Mouse (Mus musculus): ENCODE measurements around the gene Rnf217. TPM values are rescaled to one million over a fixed set of nuclear protein-coding genes. Genes with fewer than 3 reads are reported as not detected.
A peak's percentile ranks its signal among the peaks of the same experiment; 100 is the strongest.

Gene Rnf217
- total RNA-seq, 2 experiments from 2014 or later: 6.9 to 7.0 TPM

DNA sequence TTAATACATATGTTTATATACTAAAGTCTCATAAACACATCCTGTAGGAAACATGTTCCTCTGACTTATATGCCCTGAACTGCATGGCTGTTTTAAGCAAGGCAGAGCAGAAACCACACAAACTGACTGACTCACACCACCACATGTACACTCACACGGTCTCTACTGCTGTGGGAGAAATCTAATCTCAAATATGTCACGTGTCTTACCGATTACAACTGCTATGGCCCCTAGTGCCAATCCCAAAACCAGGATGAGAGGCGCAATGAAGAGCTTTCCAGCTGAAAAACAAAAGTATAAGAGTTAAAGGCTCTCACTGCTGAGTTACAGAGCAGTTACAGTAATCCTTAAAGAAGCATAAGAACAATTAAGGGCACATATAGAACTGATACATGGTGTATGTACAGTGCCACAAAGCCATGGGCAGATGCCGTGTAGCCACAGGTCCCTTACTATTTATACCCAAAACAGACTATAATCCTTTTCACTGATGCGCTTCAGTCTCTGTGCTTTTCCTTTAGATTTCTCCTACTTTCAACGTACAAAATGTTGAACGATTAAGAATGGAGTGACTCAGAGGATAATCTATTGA is 105.3 kb downstream of the Rnf217 start:
- no peak for DNase-seq (ENCODE audit: low spot score in 2 of 2)

DNA sequence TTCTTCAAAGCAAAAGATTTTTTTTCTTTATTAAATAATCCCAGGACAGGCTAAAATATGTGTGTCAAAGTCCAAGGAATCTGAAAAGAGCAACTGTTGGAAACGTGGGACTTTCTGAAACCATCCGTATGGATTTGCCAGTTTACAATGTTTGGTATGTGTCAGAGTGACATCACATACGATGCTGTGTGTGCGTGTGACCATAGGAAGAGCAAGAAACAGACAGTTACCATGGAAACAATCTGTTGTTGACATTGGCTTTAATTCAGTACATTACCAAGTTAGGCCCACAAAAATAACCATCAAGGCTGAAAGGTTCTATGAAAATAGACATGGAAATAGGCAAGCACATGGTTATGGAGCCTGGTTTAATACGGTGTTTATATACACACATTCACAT is 107.3 kb downstream of the Rnf217 start:
- DNase-seq (ENCODE audit: low spot score in 2 of 2): no peak

DNA sequence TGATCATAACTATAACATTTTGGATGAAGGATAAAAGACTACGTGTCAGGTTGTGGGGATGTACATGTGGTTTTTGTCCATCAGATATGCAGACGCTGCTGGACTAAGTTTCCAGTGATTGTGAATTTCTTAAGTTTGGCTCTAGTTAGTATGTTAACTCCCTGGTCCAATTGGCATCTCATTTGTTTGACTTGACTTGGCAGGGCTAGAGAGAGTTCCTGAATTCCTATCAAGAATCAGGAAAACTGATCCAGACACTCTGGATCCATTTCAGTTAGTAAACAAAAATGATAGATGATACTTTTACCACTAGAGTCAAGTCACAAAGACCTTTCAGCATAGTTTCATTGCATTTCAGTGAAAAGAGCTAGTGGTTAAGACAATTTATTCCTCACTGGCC is 112.1 kb downstream of the Rnf217 start:
- no peak for DNase-seq (ENCODE audit: low spot score in 2 of 2)

DNA sequence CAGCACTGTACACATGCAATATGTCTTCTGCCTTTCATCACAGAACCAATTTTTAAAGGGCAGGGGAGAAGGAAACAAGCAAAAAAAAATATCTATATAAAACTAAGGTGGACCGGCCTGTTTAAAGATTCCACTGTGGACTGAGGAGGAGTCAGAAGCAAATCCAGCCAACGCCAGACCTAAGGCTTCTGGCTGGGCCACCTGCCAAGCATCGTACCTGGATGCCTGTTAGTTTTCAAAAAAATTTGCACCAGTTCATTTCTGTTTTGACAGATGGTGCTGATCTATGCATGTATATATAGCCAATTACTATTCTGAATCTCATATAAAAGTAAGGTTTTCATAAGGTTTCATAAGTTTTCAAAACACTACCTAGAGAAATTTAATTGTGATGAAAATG is 113.2 kb downstream of the Rnf217 start:
- DNase-seq (ENCODE audit: low spot score in 2 of 2): no peak

DNA sequence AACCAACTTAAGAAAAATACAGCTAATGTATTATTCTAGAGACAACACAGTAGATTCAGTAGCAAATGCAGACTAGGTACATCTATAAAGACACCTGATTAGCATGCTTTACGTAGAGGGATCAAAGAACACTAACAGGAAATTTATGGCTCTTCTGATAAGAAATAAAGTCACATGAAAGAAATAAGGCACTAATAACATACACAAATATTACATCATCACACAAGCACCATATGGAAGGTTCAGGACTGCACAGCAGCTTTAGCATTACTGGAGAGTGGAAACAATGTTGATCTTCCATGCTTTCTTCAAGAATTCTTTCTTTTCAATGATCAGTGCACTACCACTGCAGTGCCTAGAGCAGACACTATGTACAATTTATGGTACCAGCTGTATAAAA is 114.7 kb downstream of the Rnf217 start:
- no peak for DNase-seq (ENCODE audit: low spot score in 2 of 2)

DNA sequence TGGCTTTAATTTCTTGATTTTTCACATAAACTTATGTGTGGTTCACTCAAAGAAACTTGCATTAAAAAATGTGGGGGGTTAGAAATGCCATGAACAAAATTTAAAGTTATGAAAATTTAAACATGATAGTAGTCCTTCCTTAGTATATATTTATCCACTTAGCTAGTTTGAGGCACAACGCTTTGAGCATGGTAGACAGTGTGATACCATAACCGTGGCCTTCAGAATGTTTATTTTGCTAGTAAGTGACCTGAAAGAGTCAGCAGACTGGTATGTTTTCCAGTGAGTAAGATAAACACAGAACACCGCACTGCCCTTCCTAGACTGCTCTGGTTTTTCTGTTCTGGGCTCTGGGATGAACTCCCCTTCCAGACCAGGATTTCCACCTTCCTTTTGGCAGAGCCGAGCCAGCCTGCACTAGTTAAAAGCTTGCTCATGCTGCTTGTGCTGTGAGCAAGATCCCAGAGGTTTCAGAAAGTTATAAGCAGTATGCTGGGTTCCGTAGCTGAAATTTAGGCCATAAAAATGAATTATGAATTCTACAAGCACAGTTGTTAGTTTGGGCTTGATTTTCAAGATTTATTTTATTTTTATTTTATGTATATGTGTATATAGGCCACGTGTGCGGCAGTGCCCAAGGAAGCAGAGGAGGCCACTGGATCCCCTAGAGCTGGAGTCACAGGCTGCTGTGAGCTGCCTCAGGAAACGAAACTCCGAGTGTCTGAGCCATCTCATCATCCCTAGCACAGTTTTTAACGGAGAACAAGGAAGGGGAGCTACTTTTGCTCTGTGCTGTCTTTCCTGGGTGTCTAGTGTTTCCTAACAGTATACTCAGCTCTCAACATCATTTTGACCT is 141.7 kb downstream of the Rnf217 start:
- DNase-seq (ENCODE audit: low spot score in 2 of 2): no peak

DNA sequence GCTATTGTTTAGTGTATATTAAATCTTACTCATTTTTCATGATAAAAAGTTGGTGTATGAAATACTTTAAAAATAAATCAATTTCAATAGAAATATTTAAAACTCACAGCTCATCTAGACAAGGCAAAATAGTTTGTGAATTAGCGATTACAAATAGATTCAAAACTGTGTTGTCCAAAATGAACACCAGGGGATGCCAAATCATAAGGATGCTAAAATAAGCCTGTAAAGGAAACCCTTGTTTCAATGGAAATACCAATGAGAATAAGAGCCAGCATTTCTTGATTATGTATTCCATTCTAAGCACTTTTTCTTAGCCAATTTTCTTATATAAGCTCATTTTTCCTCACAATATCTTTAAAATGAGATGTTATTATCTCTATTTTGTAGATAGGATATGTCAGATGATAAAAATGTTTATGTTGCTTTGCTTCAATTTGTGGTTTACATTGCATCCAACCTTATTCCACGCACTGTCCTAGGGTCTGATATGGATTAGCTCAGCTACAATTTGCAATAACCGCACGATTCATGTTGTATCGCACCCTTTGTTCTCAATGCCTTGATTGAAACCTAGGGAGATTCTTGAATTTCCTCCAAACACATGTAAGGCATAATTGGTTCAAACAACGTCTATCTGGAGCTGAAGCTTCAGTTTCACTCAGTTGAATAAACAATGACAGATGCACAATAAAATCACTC is 143.0 kb downstream of the Rnf217 start:
- peak in 1 of 2 experiments; percentile 66 for DNase-seq (ENCODE audit: low spot score in 2 of 2)

DNA sequence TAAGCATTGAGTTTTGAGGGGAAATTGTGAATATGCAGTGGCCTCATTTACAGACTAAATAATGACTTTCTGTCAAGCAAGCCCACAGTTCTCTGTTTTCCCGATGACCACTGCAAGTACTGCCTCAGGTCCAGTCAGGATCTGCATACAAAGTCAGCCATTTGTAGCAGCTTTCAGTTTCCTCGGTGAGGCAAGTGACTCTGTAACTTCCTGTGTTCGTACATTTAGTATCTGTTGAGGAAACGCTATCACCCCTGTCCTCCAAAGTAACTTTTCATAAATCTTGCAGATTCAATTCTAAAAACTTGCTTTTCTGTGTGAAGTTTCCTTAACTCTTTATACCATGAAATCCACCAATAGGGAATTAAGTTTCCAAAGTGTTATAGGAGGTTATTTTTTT is 143.6 kb downstream of the Rnf217 start:
- no peak for DNase-seq (ENCODE audit: low spot score in 2 of 2)

DNA sequence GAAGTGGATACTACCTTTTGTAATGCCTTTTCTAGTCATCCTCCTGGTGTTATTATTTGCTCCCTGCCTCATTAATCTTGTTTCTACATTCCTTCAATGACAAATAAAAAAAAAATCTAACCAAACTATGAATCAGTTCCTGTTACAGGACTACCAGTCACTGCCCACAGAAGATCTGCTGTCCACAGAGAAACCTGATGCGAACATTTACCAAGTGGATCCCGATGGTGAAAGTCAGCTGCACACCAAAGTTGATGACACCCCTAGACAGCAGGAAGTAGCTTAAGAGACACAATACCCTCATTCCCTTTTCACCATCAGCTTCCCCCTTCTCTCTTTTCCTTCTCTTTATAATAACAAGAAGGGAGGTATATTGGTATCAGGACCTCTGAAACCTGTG is 145.9 kb downstream of the Rnf217 start:
- no peak for DNase-seq (ENCODE audit: low spot score in 2 of 2)

DNA sequence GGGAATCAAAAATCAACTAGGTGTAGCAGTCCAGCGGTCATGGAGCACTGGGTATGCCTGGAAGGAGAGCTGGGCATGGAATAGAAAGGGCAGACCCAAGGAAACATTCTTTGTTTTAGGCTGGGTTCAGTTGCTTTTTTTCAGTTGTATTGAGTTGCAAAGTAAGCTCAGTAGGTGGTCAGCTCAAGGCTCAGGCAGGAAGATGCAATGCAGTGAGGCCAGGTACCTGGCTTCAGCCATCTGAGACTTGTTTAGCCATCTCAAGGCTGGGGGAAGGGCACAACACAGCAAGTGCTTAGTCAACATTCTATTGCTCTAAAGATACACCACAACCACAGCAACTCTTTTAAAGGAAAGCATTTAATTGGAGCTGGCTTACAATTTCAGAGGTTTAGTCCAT is 152.2 kb downstream of the Rnf217 start:
- no peak for DNase-seq (ENCODE audit: low spot score in 2 of 2)

DNA sequence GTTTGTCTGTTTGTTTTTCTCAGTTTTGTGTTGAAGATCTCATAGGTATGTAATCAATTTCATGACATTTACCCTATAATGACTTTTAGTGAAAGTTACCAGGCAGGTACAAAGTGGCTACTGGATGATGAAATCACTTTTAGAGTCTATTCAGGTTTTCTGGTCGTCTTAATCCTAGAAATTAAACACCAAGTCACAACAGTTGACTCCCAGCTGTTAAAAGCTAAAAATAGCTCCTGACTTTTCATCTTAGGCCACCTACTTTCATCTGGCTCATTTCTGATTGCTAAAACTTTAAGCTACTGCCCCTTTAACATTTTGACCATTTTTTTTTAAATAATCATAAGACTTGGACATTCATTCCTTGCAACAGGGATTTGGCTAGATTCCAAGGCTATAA is 161.9 kb downstream of the Rnf217 start:
- DNase-seq (ENCODE audit: low spot score in 2 of 2): no peak

DNA sequence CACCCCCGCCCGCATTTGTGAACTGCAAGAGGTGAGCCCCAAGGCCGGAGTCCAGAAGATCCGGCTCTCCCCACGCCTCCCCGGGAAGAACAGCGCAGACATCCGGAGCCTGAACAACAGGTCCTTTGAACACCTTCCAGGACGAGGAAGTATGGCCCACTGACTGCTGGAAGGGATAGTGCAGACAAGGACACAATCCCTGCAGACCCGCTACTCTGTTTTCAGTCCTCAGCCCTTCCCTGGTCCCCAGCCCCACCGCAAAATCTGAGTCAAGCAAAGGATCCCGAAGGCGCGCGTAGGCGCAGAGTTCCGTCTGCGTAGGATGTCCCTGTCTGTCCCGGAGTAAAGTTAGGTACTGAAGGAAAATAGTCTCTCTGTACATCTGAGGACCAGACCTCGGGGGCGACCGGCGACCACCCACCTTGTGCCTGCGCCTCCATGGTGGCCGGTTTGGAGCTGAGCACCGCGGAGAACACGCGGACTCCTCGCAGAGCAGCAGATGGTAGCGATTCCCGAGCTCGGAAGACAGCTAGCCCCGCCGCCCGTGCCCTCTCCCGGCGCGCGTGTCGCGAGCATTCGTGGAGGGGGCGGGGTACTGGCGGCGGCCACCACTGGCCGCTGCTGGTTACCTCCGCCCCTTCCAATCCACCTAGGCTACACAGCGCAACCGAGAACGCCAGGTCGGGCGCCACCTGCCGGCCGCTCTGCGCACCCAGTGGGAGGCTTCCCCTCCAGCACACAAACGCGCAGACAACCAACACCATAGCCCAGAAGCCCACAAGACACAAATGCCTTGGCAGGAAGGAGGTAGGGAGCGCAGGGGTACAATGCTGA is 163.5 kb downstream of the Rnf217 start, which contains the start of gene Tpd52l1:
Gene Tpd52l1 (minus strand): TSS at position 668 of the 834 bp plus-strand sequence.
- DNase-seq (ENCODE audit: low spot score in 2 of 2): peak; percentile 73 to 91

DNA sequence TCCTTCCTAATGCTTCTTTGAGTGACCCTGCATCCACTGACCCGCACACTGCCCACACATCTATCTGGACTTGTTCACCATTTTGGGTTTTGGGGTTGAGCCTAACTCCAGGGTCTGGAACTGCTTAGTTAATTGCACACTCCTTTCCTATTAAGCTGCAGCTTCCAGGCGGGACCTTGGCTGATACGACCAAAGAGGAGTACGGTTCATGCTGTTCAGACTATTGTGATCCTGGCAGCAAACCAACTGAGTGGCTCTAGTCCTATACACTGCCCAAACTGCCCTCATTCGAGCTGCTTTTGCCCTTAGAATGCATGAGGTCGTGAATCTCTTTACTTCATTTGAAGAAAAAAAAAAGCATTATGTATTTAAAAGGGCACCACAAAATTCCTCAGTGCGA is 164.8 kb downstream of the Rnf217 start:
- DNase-seq (ENCODE audit: low spot score in 2 of 2): no peak

Other genes starting within 250 kb of the Rnf217 start
- gene Tpd52l1, start 163.2 kb downstream of the Rnf217 start, total RNA-seq (2021): 10 to 100 TPM; 32.6 to 41.2 TPM

All from layer of hippocampus, adult 18-20 months (tissue).